Mouse (Mus musculus) CH12.LX (cell line): ENCODE data around the gene Marveld2.

Experiments
- CHD1 ChIP-seq: IDR thresholded peaks from 2 replicates; pipeline ENCODE4 v1.6.1; 2012; ENCODE audit warnings: low read depth, low read length, improper control_type of control experiment, inconsistent platforms
- CTCF ChIP-seq, 2 experiments: IDR thresholded peaks in 1 of 2; conservative IDR thresholded peaks in 1 of 2; 2 replicates each; pipeline ENCODE4 v1.5.1; 2011 to 2012; ENCODE audit warnings: low read depth in 2 of 2, low read length in 2 of 2, improper control_type of control experiment in 1 of 2, inconsistent platforms in 1 of 2, mild to moderate bottlenecking in 1 of 2, moderate library complexity in 1 of 2
- MAX ChIP-seq: IDR thresholded peaks from 2 replicates; pipeline ENCODE4 v1.6.1; 2011; ENCODE audit warnings: low read length, improper control_type of control experiment
- POLR2A ChIP-seq: IDR thresholded peaks from 2 replicates; pipeline ENCODE4 v1.6.1; 2011; ENCODE audit warnings: low read depth, mild to moderate bottlenecking, improper control_type of control experiment, low read length
- RAD21 ChIP-seq: IDR thresholded peaks from 2 replicates; pipeline ENCODE4 v1.6.1; 2011; ENCODE audit warnings: low read depth, mild to moderate bottlenecking, low read length, improper control_type of control experiment, moderate library complexity
- USF1 ChIP-seq: IDR thresholded peaks from 2 replicates; pipeline ENCODE4 v1.6.1; 2014; ENCODE audit warnings: low read depth, mild to moderate bottlenecking, inconsistent platforms, low read length, improper control_type of control experiment

- TF ChIP-seq CTCF (conservative IDR thresholded peaks at IDR 0.05 in 1 of 2, IDR thresholded peaks at IDR 0.05 in 1 of 2; ENCODE audit: low read depth in 2 of 2, low read length in 2 of 2), result no peak
- no peak for TF ChIP-seq POLR2A
- TF ChIP-seq MAX, result no peak
- TF ChIP-seq CHD1, result no peak
- TF ChIP-seq USF1, result no peak
- no peak for TF ChIP-seq RAD21
Measured at GRCm38 (mm10) chr13:100612251-100612650, 4.5 kb downstream of the Marveld2 start.
